Mouse (Mus musculus) small intestine, adult 2 months (tissue): ENCODE data around the gene Cacna1i.

ENCODE experiments used
- CTCF ChIP-seq: fragments of 200-500 bp; IDR thresholded peaks from 2 replicates; pipeline ENCODE4 v1.5.1; 2012; ENCODE audit warnings: low read depth, mild to moderate bottlenecking, control low read depth, inconsistent platforms, low read length, moderate library complexity, mixed read lengths; ENCODE audit not compliant: insufficient replicate concordance, insufficient read length; ENCODE audit errors: extremely low read depth
- POLR2A ChIP-seq: fragments of 200-500 bp; IDR thresholded peaks from 2 replicates; pipeline ENCODE4 v1.6.1; 2012; ENCODE audit warnings: low read depth, mild to moderate bottlenecking, control low read depth, inconsistent platforms, low read length, moderate library complexity

GRCm38 (mm10) chr15:80263610-80264575 is 23.1 kb upstream of the Cacna1i start, which contains the start of gene Rps19bp1:
- TF ChIP-seq CTCF (peak; percentile 11; the same call in 1 of the 2 replicates), POLR2A (peak; percentile 67; the same call in 1 of the 2 replicates)
